Mouse (Mus musculus) kidney, embryonic 14.5 days (tissue): Measurements from ENCODE around the gene Orc5. TPM values are rescaled to one million over a fixed set of nuclear protein-coding genes. Genes with fewer than 3 reads are reported as not detected.
"Not testable (repeated sequence)": the region's sequence is repeated elsewhere in the genome, so short reads cannot be mapped to it uniquely, and the experiment has no call there.

Experiments used
- ATAC-seq: fragments of 200-750 bp; cut with Nextera tagmentation; 2 replicates; pipeline ENCODE4 v1.8.0; 2017; ENCODE audit warnings: moderate number of reproducible peaks, mild to moderate bottlenecking, moderate TSS enrichment, moderate library complexity; ENCODE audit not compliant: low FRiP score, low TSS enrichment
- H3K27ac ChIP-seq: fragments of 300-500 bp; sonication (generic); 2 replicates; pipeline ENCODE4 v1.5.1; 2014; ENCODE audit warnings: low read depth, mild to moderate bottlenecking, low read length, moderate library complexity, mixed read lengths
- H3K27me3 ChIP-seq: fragments of 300-500 bp; sonication (generic); 2 replicates; pipeline ENCODE4 v1.6.1; 2014; ENCODE audit warnings: mild to moderate bottlenecking, low read length; ENCODE audit not compliant: control insufficient read depth, insufficient read depth
- H3K36me3 ChIP-seq: fragments of 300-500 bp; sonication (generic); 2 replicates; pipeline ENCODE4 v1.6.1; 2014; ENCODE audit warnings: low read length, mixed read lengths; ENCODE audit not compliant: control insufficient read depth, insufficient read depth
- H3K4me1 ChIP-seq: fragments of 300-500 bp; sonication (generic); 2 replicates; pipeline ENCODE4 v1.6.1; 2014; ENCODE audit warnings: low read length, mixed read lengths; ENCODE audit not compliant: control insufficient read depth, insufficient read depth
- H3K4me2 ChIP-seq: fragments of 300-500 bp; sonication (generic); replicated peaks from 2 replicates; pipeline ENCODE4 v1.6.1; 2014; ENCODE audit warnings: low read depth, mild to moderate bottlenecking, low read length
- H3K4me3 ChIP-seq: fragments of 300-500 bp; sonication (generic); 2 replicates; pipeline ENCODE4 v1.5.1; 2014; ENCODE audit warnings: mild to moderate bottlenecking, low read length
- H3K9ac ChIP-seq: fragments of 300-500 bp; sonication (generic); 2 replicates; pipeline ENCODE4 v1.6.1; 2014; ENCODE audit warnings: low read depth, mild to moderate bottlenecking, low read length, moderate library complexity
- H3K9me3 ChIP-seq: fragments of 300-500 bp; sonication (generic); 2 replicates; pipeline ENCODE4 v1.6.1; 2016; ENCODE audit warnings: low read length; ENCODE audit not compliant: control insufficient read depth
- WGBS: fragments of 180-500 bp; shearing (Covaris S2); extraction: QIAGEN DNeasy Blood & Tissue Kit; methylation state at CpG from one replicate; pipeline ENCODE4 v1.1.7; 2014; 5-methylcytosine and 5-hydroxymethylcytosine counted together
- polyA plus RNA-seq: library from polyadenylated mRNA; unstranded; fragments of >200 nt; fragmentation: Nextera tagmentation; extraction: Ambion mirVana; gene quantifications from 2 replicates; pipeline ENCODE4 v1.2.1, GENCODE M21; 2014

The Orc5 gene
- polyA plus RNA-seq, 1 experiment from 2014 or later = 51.2 TPM

DNA sequence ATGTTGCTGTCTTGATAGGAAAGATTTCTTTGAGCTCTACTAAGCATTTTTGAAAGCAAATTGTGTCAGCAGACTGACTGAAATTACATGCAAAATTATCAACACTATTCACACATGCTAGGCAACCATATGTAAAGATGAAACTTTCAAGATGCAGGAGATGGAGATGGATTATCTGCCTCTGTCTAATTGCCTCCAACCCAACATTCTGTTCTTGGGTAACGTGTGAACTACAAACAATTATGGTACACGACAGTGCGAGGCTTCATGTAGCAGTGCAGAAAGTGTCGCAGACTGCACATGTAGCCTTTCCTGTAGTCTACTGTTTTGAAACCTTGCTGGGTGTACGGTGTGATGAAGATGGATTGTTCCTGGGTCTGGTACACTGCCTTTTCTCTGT lies 67.7 kb downstream of the Orc5 start:
- H3K9me3 ChIP-seq = no peaks in the 10 kb centered on the region

DNA sequence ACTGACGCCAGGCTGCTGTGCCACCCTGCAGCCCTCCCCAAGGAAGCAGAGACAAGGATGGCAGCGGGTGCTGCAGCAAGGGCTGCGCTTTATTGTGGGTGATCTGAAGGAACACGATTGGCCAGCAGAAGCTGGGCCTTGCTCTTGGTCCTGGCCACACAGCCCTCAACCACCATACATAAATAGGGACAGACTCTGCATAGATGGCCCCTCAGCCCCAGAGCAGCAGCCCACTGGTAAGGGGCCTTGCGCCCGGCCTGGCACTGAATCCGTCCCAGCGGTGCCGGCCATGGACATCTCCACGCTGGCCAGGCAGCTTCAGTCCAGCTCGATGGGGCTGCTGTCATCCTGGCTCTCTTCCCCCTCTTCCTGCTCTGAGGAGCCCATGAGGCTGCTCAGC lies 77.8 kb downstream of the Orc5 start:
- H3K36me3 ChIP-seq, H3K4me1 ChIP-seq, ATAC-seq, H3K27ac ChIP-seq, H3K27me3 ChIP-seq, H3K9me3 ChIP-seq, H3K4me2 ChIP-seq, H3K4me3 ChIP-seq, H3K9ac ChIP-seq: not testable (repeated sequence)
- 99% methylated on average over 6 of the region's 11 CpGs for WGBS

More for the DNA sequence above, 67.7 kb downstream of the Orc5 start:
- H3K36me3 ChIP-seq = peaks cover 5% of the 10 kb centered on the region; the same call in 1 of the 2 replicates
- H3K4me2 ChIP-seq = no peak overlapping the region
- H3K27me3 ChIP-seq = no peaks in the 10 kb centered on the region
- H3K9ac ChIP-seq = no peak overlapping the region
- WGBS = 96% methylated on average over 5 of the region's 5 CpGs
- no peaks in the 10 kb centered on the region for H3K4me1 ChIP-seq
- H3K27ac ChIP-seq = no peak overlapping the region
- no peak for ATAC-seq
- H3K4me3 ChIP-seq = no peak overlapping the region

DNA sequence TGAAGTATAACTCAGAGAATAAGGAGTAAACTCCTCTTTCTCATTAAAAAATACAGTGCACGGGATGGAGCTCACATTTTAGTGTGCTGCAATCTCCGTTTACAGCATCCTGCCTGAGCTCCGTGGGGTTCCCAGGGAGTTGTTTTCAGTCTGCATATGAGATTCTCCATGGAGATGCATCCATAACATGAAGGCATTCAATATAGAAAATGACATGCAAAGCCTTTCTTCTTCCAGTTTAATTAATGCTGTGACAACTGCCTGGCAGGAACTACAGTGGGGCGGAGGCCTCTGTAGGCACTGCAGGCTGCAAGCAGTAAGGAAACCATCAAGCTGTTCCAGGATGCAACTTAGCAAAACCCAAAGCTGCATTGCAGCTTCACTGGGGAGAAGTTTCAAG lies 79.0 kb downstream of the Orc5 start:
- H3K4me1 ChIP-seq = no peaks in the 10 kb centered on the region
- H3K27me3 ChIP-seq = no peaks in the 10 kb centered on the region
- H3K4me2 ChIP-seq = no peak overlapping the region
- H3K9ac ChIP-seq = no peak overlapping the region
- no peaks in the 10 kb centered on the region for H3K9me3 ChIP-seq
- no peak overlapping the region for H3K27ac ChIP-seq
- H3K4me3 ChIP-seq = no peak overlapping the region
- WGBS = 76% methylated on average over 4 of the region's 4 CpGs
- H3K36me3 ChIP-seq = no peaks in the 10 kb centered on the region
- ATAC-seq = no peak

DNA sequence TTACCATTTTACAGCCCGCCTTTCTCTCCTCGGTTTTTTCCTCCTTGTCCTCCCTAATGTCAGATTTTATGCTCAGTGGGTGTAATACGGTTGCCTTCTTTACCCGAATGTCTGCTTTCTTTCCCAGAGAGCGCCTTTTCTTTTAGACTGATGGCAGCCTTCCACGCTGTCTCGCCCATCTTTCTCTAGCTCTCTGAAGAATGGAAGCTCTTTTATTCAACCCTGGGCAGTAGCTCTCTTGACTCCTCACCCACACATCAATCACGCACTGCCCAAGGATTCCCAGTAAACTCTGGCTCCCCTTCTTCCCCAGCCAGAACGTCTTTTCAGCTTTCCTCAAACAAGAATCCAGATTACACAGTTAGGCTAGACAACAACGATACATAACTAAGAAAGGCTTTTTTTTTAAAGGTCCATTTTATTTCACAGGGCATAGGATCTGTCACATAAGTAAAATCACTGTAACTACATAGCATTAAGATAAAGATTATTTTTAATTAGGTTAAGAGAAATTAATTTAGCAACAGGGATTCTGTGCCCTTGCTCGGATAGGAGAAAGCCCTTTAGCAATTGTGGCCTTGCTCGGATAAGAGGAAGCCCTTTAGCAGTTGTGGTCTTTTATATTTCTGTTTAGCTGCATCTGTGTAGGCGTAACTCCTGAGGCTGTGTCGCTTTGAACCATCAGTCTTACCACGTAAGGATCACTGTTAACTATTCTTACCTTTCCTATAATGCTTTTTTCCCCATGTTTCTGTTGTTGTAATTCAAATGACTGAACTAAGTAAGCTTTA lies 97.2 kb downstream of the Orc5 start:
- no peak overlapping the region for H3K4me3 ChIP-seq
- no peaks in the 10 kb centered on the region for H3K4me1 ChIP-seq
- H3K9me3 ChIP-seq = no peaks in the 10 kb centered on the region
- no peak overlapping the region for H3K4me2 ChIP-seq
- H3K9ac ChIP-seq = no peak overlapping the region
- H3K36me3 ChIP-seq = no peaks in the 10 kb centered on the region
- 78% methylated on average over 15 of the region's 15 CpGs for WGBS
- no peak for ATAC-seq
- no peak overlapping the region for H3K27ac ChIP-seq
- no peaks in the 10 kb centered on the region for H3K27me3 ChIP-seq

DNA sequence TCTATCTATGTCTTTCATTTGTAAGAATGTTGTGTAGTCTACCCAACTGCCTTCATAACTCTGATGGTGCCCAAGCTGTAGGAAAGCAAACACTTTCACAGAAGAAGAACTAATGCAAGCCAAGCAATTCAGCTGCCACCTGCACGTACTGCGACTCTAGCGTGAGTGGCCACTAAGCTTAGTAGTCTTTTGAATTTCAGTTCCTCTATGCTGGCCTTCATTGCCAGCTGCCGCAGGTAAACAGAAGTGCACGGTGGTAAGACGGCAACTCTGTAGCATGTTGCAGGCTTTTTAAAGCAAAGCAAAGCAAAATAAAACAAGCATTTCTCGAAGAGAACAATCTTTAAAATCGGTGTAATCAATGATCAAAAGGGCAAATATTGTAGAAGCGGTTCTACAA lies 97.8 kb downstream of the Orc5 start:
- Histone ChIP-seq H3K4me2 (no peak overlapping the region), H3K4me1 (no peaks in the 10 kb centered on the region), H3K36me3 (no peaks in the 10 kb centered on the region), H3K27me3 (no peaks in the 10 kb centered on the region), H3K27ac (no peak overlapping the region), H3K9ac (no peak overlapping the region), H3K9me3 (no peaks in the 10 kb centered on the region), H3K4me3 (no peak overlapping the region)
- no peak for ATAC-seq
- 89% methylated on average over 9 of the region's 9 CpGs for WGBS

DNA sequence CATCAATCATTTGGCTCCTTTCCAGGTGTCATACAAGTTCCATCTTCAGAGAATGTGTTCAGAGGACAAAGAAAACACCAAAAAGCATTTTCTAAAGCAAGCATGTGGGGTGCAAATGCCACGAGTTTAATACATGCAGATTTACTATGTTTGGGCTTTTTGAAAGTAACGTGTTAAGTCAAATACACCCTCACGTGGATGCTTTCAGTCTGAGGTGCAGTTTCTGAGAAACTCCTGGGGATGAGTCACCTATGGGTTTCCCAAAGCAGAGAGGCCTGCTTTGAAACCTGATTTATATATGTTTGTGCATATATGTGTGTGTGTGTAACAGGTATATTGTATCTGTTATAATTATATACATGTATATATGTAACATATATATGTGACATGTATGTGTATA lies 98.5 kb downstream of the Orc5 start:
- H3K36me3 ChIP-seq = no peaks in the 10 kb centered on the region
- H3K9ac ChIP-seq = no peak overlapping the region
- H3K27me3 ChIP-seq = no peaks in the 10 kb centered on the region
- H3K4me3 ChIP-seq = no peak overlapping the region
- ATAC-seq = no peak
- H3K27ac ChIP-seq = no peak overlapping the region
- no peak overlapping the region for H3K4me2 ChIP-seq
- WGBS = 81% methylated on average over 3 of the region's 3 CpGs
- no peaks in the 10 kb centered on the region for H3K4me1 ChIP-seq
- no peaks in the 10 kb centered on the region for H3K9me3 ChIP-seq

DNA sequence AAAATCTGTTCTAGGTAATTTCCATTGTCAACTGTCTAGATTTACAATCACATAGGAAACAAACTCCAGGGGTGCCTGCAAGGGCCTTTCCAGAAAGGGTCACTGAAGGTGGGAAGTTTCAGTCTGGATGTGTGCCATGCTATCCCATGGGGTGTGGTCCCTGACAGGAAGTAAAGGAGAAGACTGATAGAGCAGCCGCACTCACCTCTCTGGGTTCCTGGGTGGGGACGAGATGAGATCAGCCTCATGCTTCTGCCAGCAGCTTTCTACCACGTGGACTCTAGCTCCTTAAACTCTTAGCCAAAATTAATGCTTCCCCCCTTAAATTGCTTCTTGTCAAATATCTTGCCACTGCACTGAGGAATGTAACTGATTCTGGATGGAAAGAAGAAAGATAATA lies 100.7 kb downstream of the Orc5 start:
- 73% methylated on average over 3 of the region's 3 CpGs for whole genome bisulfite sequencing
- no peak overlapping the region for H3K27ac ChIP-seq
- no peak for ATAC-seq

More for the DNA sequence above, 100.7 kb downstream of the Orc5 start:
- Histone ChIP-seq H3K9ac (no peak overlapping the region), H3K4me3 (no peak overlapping the region), H3K9me3 (no peaks in the 10 kb centered on the region), H3K4me1 (no peaks in the 10 kb centered on the region), H3K4me2 (no peak overlapping the region), H3K27me3 (no peaks in the 10 kb centered on the region), H3K36me3 (no peaks in the 10 kb centered on the region)

Other genes starting within 250 kb of the Orc5 start
- 14.1 and 16.7 TPM in 2 replicates for gene Reln, start 205.7 kb downstream of the Orc5 start, polyA plus RNA-seq
- gene Lhfpl3, start 195.6 kb upstream of the Orc5 start, polyA plus RNA-seq = 0.19 and 0.24 TPM in 2 replicates